Mouse (Mus musculus) midbrain, embryonic 16.5 days (tissue): Measurements from ENCODE around the gene Slc47a2. TPM values are rescaled to one million over a fixed set of nuclear protein-coding genes. Genes with fewer than 3 reads are reported as not detected.

ENCODE experiments used
- ATAC-seq: fragments of 200-750 bp; cut with Nextera tagmentation; 2 replicates; pipeline ENCODE4 v1.8.0; 2017; ENCODE audit warnings: moderate TSS enrichment
- H3K27ac ChIP-seq: fragments of 300-500 bp; sonication (generic); 2 replicates; pipeline ENCODE4 v1.5.1; 2014; ENCODE audit warnings: mild to moderate bottlenecking, low read length, mixed read lengths
- H3K27me3 ChIP-seq: fragments of 300-500 bp; sonication (generic); 2 replicates; pipeline ENCODE4 v1.6.1; 2014; ENCODE audit warnings: low read depth, low read length, mixed read lengths; ENCODE audit not compliant: control insufficient read depth, insufficient read depth
- H3K36me3 ChIP-seq: fragments of 300-500 bp; sonication (generic); 2 replicates; pipeline ENCODE4 v1.6.1; 2014; ENCODE audit warnings: mild to moderate bottlenecking, low read length, moderate library complexity, mixed read lengths; ENCODE audit not compliant: control insufficient read depth, insufficient read depth
- H3K4me1 ChIP-seq: fragments of 300-500 bp; sonication (generic); 2 replicates; pipeline ENCODE4 v1.6.1; 2014; ENCODE audit warnings: mild to moderate bottlenecking, low read length, mixed read lengths; ENCODE audit not compliant: control insufficient read depth, insufficient read depth
- H3K4me2 ChIP-seq: fragments of 300-500 bp; sonication (generic); 2 replicates; pipeline ENCODE4 v1.6.1; 2014; ENCODE audit warnings: mild to moderate bottlenecking, low read length, mixed read lengths
- H3K4me3 ChIP-seq: fragments of 300-500 bp; sonication (generic); 2 replicates; pipeline ENCODE4 v1.5.1; 2014; ENCODE audit warnings: low read depth, mild to moderate bottlenecking, low read length, moderate library complexity, mixed read lengths
- H3K9ac ChIP-seq: fragments of 300-500 bp; sonication (generic); 2 replicates; pipeline ENCODE4 v1.6.1; 2014; ENCODE audit warnings: low read depth, low read length, mixed read lengths
- H3K9me3 ChIP-seq: fragments of 300-500 bp; sonication (generic); replicated peaks from 2 replicates; pipeline ENCODE4 v1.6.1; 2014; ENCODE audit warnings: mild to moderate bottlenecking, low read length, mixed read lengths; ENCODE audit not compliant: control insufficient read depth, poor library complexity, severe bottlenecking
- WGBS: fragments of 180-500 bp; shearing (Covaris S2); extraction: QIAGEN DNeasy Blood & Tissue Kit; methylation state at CpG from one replicate; pipeline ENCODE4 v1.1.7; 2014; 5-methylcytosine and 5-hydroxymethylcytosine counted together
- polyA plus RNA-seq: library from polyadenylated mRNA; unstranded; fragments of >200 nt; fragmentation: Nextera tagmentation; extraction: Ambion mirVana; gene quantifications from 2 replicates; pipeline ENCODE4 v1.2.1, GENCODE M21; 2015

The Slc47a2 gene
- polyA plus RNA-seq, 1 experiment from 2014 or later = not detected

DNA sequence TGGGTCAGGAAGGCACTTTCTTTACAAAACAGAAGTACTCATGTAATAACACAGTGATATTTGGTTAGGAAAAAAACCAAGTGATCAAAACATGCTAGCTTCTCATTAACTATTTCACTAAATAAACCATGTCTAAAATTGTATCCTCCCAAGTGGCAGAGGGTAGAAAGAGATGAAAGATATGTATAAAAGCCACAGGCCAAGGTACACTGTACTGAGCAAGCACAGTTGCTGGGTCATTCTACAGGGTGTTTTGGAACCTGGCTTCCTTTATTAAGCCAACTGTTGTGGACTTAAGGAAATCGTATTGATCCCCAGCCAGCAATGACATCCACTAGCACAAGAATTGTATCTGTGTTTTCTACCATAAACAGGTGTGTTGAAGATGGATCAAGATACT is 78.8 kb downstream of the Slc47a2 start:
- H3K4me1 ChIP-seq = peaks cover 8% of the 10 kb centered on the region
- 87% methylated on average over 1 of the region's 1 CpGs for WGBS
- H3K27me3 ChIP-seq = no peaks in the 10 kb centered on the region
- H3K9ac ChIP-seq = no peak overlapping the region
- no peak overlapping the region for H3K4me2 ChIP-seq
- ATAC-seq = no peak
- H3K9me3 ChIP-seq = no peaks in the 10 kb centered on the region
- no peak overlapping the region for H3K27ac ChIP-seq
- no peak overlapping the region for H3K4me3 ChIP-seq
- H3K36me3 ChIP-seq = 0 out of 2 replicates have a peak, but pooled peaks cover 8% of the 10 kb centered on the region

DNA sequence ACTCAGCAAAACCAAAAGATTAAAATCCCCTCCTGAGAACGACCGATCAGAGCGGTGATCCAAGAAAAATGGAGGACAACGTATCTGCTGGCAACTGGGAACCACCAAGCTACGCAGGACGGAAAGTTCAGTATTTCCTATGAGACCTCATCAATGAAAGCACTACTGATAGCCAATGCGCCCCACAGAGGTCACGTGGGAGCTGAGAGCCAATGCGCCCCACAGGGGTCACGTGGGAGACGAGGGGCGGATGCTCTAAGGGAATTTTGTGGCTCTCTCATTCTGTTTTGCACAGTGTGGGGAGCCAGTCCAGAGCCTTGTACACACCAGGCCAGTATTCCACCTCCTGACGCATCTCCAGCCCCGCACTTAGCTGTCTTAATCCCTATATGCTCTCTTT is 80.1 kb downstream of the Slc47a2 start:
- Histone ChIP-seq H3K27ac (no peak overlapping the region), H3K4me3 (no peak overlapping the region), H3K36me3 (peaks cover 11% of the 10 kb centered on the region), H3K9ac (no peak overlapping the region), H3K4me1 (peaks cover 8% of the 10 kb centered on the region), H3K4me2 (no peak overlapping the region), H3K27me3 (no peaks in the 10 kb centered on the region), H3K9me3 (no peaks in the 10 kb centered on the region)
- no peak for ATAC-seq
- 87% methylated on average over 14 of the region's 14 CpGs for WGBS

DNA sequence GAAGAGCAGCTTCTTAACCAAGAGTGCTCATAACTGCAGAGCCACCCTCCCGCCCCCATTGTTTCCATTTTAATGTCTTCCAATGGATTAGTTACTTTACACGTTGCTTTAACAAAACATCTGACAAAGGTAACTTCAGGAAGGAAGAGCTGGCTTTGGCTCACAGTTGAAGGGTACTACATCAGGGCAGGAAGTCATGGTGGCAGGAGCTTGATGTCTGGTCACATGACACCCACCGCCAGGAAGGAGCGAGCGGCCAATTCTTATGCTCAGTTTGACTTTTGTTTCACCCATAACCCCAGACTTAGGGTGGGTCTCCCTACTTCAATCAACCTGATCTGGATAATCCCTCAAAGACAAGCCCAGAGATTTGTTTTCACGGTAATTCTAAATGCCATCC is 83.6 kb downstream of the Slc47a2 start:
- Histone ChIP-seq H3K9me3 (no peaks in the 10 kb centered on the region), H3K9ac (no peak overlapping the region), H3K27ac (no peak overlapping the region), H3K4me1 (no peaks in the 10 kb centered on the region), H3K4me3 (no peak overlapping the region), H3K36me3 (peaks cover 20% of the 10 kb centered on the region), H3K27me3 (no peaks in the 10 kb centered on the region), H3K4me2 (no peak overlapping the region)
- no peak for ATAC-seq
- WGBS = 89% methylated on average over 6 of the region's 6 CpGs

DNA sequence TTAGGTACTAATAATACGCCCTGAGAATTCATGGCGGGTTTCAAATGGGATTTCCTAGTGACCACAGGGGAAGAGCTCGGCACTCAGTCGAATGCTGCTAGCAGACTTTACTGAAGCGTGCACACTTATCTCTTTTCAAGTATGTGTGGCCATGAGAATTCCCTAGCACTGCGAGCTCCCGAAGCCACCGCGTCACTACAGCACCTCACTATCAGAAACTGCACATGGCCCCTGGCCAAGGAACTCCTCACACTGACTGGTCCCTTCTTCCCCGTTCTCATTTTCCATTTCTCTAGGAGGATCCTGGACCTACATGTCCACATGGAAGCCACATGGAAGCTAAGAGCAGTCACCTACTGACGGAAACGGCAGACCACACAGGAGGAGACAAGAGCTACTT is 89.9 kb downstream of the Slc47a2 start:
- Histone ChIP-seq H3K27me3 (no peaks in the 10 kb centered on the region), H3K9me3 (no peaks in the 10 kb centered on the region), H3K36me3 (peaks cover 22% of the 10 kb centered on the region), H3K4me3 (no peak overlapping the region), H3K9ac (no peak overlapping the region), H3K4me2 (no peak overlapping the region), H3K4me1 (no peaks in the 10 kb centered on the region), H3K27ac (no peak overlapping the region)
- no peak for ATAC-seq
- 94% methylated on average over 12 of the region's 12 CpGs for WGBS

DNA sequence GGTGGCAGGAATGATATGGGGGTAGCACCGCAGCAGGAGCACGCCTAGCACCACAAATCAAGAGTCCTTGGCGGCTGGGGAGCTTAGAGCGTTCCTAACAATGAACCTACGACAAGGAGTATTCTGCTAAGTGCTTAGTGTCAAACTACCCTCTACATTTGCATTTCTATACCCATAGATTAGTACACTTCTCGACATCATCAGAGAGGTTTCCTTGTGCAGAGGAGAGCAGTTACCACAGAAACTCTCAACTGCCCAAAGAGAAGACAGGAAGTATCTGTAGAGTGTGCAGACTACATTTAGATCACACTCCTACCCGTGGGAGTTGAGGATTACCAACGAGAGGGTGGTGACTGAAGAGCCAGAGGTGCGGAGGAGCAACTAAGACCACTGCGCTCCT is 90.9 kb downstream of the Slc47a2 start:
- no peaks in the 10 kb centered on the region for H3K4me1 ChIP-seq
- no peak overlapping the region for H3K27ac ChIP-seq
- H3K4me3 ChIP-seq = no peak overlapping the region
- no peaks in the 10 kb centered on the region for H3K9me3 ChIP-seq
- H3K9ac ChIP-seq = no peak overlapping the region
- 72% methylated on average over 10 of the region's 10 CpGs for WGBS
- H3K36me3 ChIP-seq = peaks cover 19% of the 10 kb centered on the region
- ATAC-seq = no peak
- H3K4me2 ChIP-seq = no peak overlapping the region
- no peaks in the 10 kb centered on the region for H3K27me3 ChIP-seq

Other genes starting within 250 kb of the Slc47a2 start
- gene Tnfrsf13b, start 216.1 kb downstream of the Slc47a2 start, polyA plus RNA-seq = 0.94 and 1.2 TPM in 2 replicates
- gene Usp22, start 167.8 kb downstream of the Slc47a2 start, polyA plus RNA-seq = 439 and 447 TPM in 2 replicates
- 0.12 and 0.18 TPM in 2 replicates for gene Aldh3a1, start 135.3 kb downstream of the Slc47a2 start, polyA plus RNA-seq
- 26.5 and 30.5 TPM in 2 replicates for gene Aldh3a2, start 75.4 kb downstream of the Slc47a2 start, polyA plus RNA-seq
- gene Slc47a1, start 35.5 kb upstream of the Slc47a2 start, polyA plus RNA-seq = 0.21 and 0.46 TPM in 2 replicates
- 39.5 and 43.0 TPM in 2 replicates for gene Rnf112, start 111.3 kb upstream of the Slc47a2 start, polyA plus RNA-seq
- gene Mfap4, start 142.6 kb upstream of the Slc47a2 start, polyA plus RNA-seq = 16.2 and 18.0 TPM in 2 replicates
- 63.0 and 66.7 TPM in 2 replicates for gene Mapk7, start 151.5 kb upstream of the Slc47a2 start, polyA plus RNA-seq
- gene B9d1, start 162.3 kb upstream of the Slc47a2 start, polyA plus RNA-seq = 31.5 and 32.8 TPM in 2 replicates
- gene Epn2, start 236.8 kb upstream of the Slc47a2 start, polyA plus RNA-seq = 78.0 and 82.3 TPM in 2 replicates